Mouse (Mus musculus): ENCODE measurements around the gene Klhl7. TPM values are rescaled to one million over a fixed set of nuclear protein-coding genes. Genes with fewer than 3 reads are reported as not detected.

Klhl7 gene
- total and polyA plus RNA-seq, 3 experiments = 13.5 to 19.7 TPM; not detected in 1

GRCm38 (mm10) chr5:24103841-24104240 lies 3.4 kb downstream of the Klhl7 start (continued):
- TF ChIP-seq CTCF (IDR thresholded peaks at IDR 0.05 in 2 of 3, conservative IDR thresholded peaks at IDR 0.05 in 1 of 3; ENCODE audit: control insufficient read depth in 1 of 3, insufficient read depth in 1 of 3, low read depth in 2 of 3, low read length in 3 of 3, poor library complexity in 1 of 3, severe bottlenecking in 1 of 3) = no peak

- Histone ChIP-seq H3K36me3 (ENCODE audit: control insufficient read depth in 1 of 2, insufficient read depth in 2 of 2, low read length in 2 of 2) (no peaks in the 10 kb centered on the region), H3K9me3 (replicated peaks; ENCODE audit: insufficient read depth, low read length) (no peaks in the 10 kb centered on the region), H3K27ac (ENCODE audit: control insufficient read depth, low read depth, low read length) (no peak overlapping the region), H3K4me3 (ENCODE audit: control insufficient read depth in 1 of 2, insufficient read depth in 1 of 2, low read depth in 2 of 2, low read length in 2 of 2) (no peak overlapping the region), H3K27me3 (ENCODE audit: control insufficient read depth in 1 of 2, insufficient read depth in 2 of 2, low read length in 2 of 2) (no peaks in the 10 kb centered on the region), H3K4me1 (ENCODE audit: control insufficient read depth in 1 of 2, insufficient read depth in 2 of 2, low read length in 2 of 2) (no peaks in the 10 kb centered on the region), H3K9ac (ENCODE audit: control insufficient read depth, low read depth, low read length, poor library complexity, severe bottlenecking) (no peak overlapping the region), H3K79me2 (ENCODE audit: control insufficient read depth, insufficient read depth, low read length, poor library complexity) (peaks cover 7% of the 10 kb centered on the region)
- TF ChIP-seq TCF12 (IDR thresholded peaks at IDR 0.05; ENCODE audit: low read depth, low read length) (no peak), GATA1 (IDR thresholded peaks at IDR 0.05; ENCODE audit: low read depth, low read length) (no peak), SMC3 (IDR thresholded peaks at IDR 0.05; ENCODE audit: low read depth, low read length) (no peak), CHD2 (IDR thresholded peaks at IDR 0.05; ENCODE audit: low read length) (no peak), MAZ (IDR thresholded peaks at IDR 0.05; ENCODE audit: low read depth, low read length) (no peak), MYB (IDR thresholded peaks at IDR 0.05; ENCODE audit: low read depth, low read length) (no peak), ZNF384 (IDR thresholded peaks at IDR 0.05; ENCODE audit: low read depth, low read length) (no peak), ZC3H11A (IDR thresholded peaks at IDR 0.05; ENCODE audit: low read depth, low read length) (no peak), MAFK (IDR thresholded peaks at IDR 0.05; ENCODE audit: borderline replicate concordance, low read depth, low read length) (no peak), ZMIZ1 (IDR thresholded peaks at IDR 0.05; ENCODE audit: low read depth, low read length) (no peak), E2F4 (IDR thresholded peaks at IDR 0.05; ENCODE audit: borderline replicate concordance, low read depth, low read length) (no peak), JUND (IDR thresholded peaks at IDR 0.05; ENCODE audit: low read depth, low read length) (no peak)
- DNase-seq (ENCODE audit: low read depth, low spot score) = no peak
Measured at GRCm38 (mm10) chr5:24107071-24107739, 6.8 kb downstream of the Klhl7 start.

GRCm38 (mm10) chr5:24107740-24108098 lies 7.3 kb downstream of the Klhl7 start:
- H3K27me3 ChIP-seq (ENCODE audit: control insufficient read depth in 1 of 2, insufficient read depth in 2 of 2, low read length in 2 of 2) = no peaks in the 10 kb centered on the region
- DNase-seq (ENCODE audit: low read depth, low spot score) = peak; percentile 75
- no peak overlapping the region for H3K4me3 ChIP-seq (ENCODE audit: control insufficient read depth in 1 of 2, insufficient read depth in 1 of 2, low read depth in 2 of 2, low read length in 2 of 2)
- TF ChIP-seq JUND (IDR thresholded peaks at IDR 0.05; ENCODE audit: low read depth, low read length) = no peak
- peak; percentile 91 for TF ChIP-seq MXI1 (IDR thresholded peaks at IDR 0.05; ENCODE audit: low read depth, low read length)
- TF ChIP-seq MAX (IDR thresholded peaks at IDR 0.05; ENCODE audit: low read length) = peak; percentile 41; the same call in 1 of the 2 replicates
- no peak for TF ChIP-seq SMC3 (IDR thresholded peaks at IDR 0.05; ENCODE audit: low read depth, low read length)
- TF ChIP-seq MYB (IDR thresholded peaks at IDR 0.05; ENCODE audit: low read depth, low read length) = no peak
- no peak for TF ChIP-seq MEF2A (IDR thresholded peaks at IDR 0.05; ENCODE audit: extremely low read depth, insufficient replicate concordance, low read depth, low read length, poor library complexity, severe bottlenecking)
- peak; percentile 98 for TF ChIP-seq SIN3A (IDR thresholded peaks at IDR 0.05; ENCODE audit: low read length)
- H3K79me2 ChIP-seq (ENCODE audit: control insufficient read depth, insufficient read depth, low read length, poor library complexity) = peaks cover 3% of the 10 kb centered on the region
- no peaks in the 10 kb centered on the region for H3K4me1 ChIP-seq (ENCODE audit: control insufficient read depth in 1 of 2, insufficient read depth in 2 of 2, low read length in 2 of 2)
- no peaks in the 10 kb centered on the region for H3K36me3 ChIP-seq (ENCODE audit: control insufficient read depth in 1 of 2, insufficient read depth in 2 of 2, low read length in 2 of 2)
- no peak overlapping the region for H3K9ac ChIP-seq (ENCODE audit: control insufficient read depth, low read depth, low read length, poor library complexity, severe bottlenecking)
- no peaks in the 10 kb centered on the region for H3K9me3 ChIP-seq (replicated peaks; ENCODE audit: insufficient read depth, low read length)
- no peak overlapping the region for H3K27ac ChIP-seq (ENCODE audit: control insufficient read depth, low read depth, low read length)
